Mouse (Mus musculus) lung, postnatal 0 days (tissue): ENCODE measurements around the gene Opcml. TPM values are rescaled to one million over a fixed set of nuclear protein-coding genes. Genes with fewer than 3 reads are reported as not detected.
A peak's percentile ranks its signal among the peaks of the same experiment; 100 is the strongest.

Source experiments
- ATAC-seq: fragments of 200-750 bp; cut with Nextera tagmentation; 2 replicates; pipeline ENCODE4 v1.8.0; 2017; ENCODE audit warnings: moderate library complexity
- DNase-seq: peaks from one replicate; pipeline ENCODE4 v3.0.0-alpha.2; 2016; ENCODE audit warnings: low spot score
- H3K27ac ChIP-seq: fragments of 300-500 bp; sonication (generic); 2 replicates; pipeline ENCODE4 v1.5.1; 2014; ENCODE audit warnings: antibody characterized with exemption, mild to moderate bottlenecking, low read length, mixed read lengths
- H3K27me3 ChIP-seq: fragments of 300-500 bp; sonication (generic); replicated peaks from 2 replicates; pipeline ENCODE4 v1.6.1; 2014; ENCODE audit warnings: low read length, mixed read lengths; ENCODE audit not compliant: insufficient read depth
- H3K36me3 ChIP-seq: fragments of 300-500 bp; sonication (generic); 2 replicates; pipeline ENCODE4 v1.6.1; 2014; ENCODE audit warnings: low read length, mixed read lengths; ENCODE audit not compliant: insufficient read depth
- H3K4me1 ChIP-seq: fragments of 300-500 bp; sonication (generic); 2 replicates; pipeline ENCODE4 v1.6.1; 2014; ENCODE audit warnings: antibody characterized with exemption, low read depth, low read length, mixed read lengths; ENCODE audit not compliant: insufficient read depth
- H3K4me2 ChIP-seq: fragments of 300-500 bp; sonication (generic); replicated peaks from 2 replicates; pipeline ENCODE4 v1.6.1; 2014; ENCODE audit warnings: low read depth, mild to moderate bottlenecking, low read length, moderate library complexity, mixed read lengths
- H3K4me3 ChIP-seq: fragments of 300-500 bp; sonication (generic); 2 replicates; pipeline ENCODE4 v1.5.1; 2014; ENCODE audit warnings: low read depth, low read length
- H3K9ac ChIP-seq: fragments of 300-500 bp; sonication (generic); replicated peaks from 2 replicates; pipeline ENCODE4 v1.6.1; 2014; ENCODE audit warnings: low read depth, mild to moderate bottlenecking
- H3K9me3 ChIP-seq: fragments of 300-500 bp; sonication (generic); 2 replicates; pipeline ENCODE4 v1.6.1; 2016; ENCODE audit warnings: low read length, mixed read lengths
- CTCF ChIP-seq: IDR thresholded peaks from 2 replicates; pipeline ENCODE4 v1.5.1; 2016; ENCODE audit warnings: antibody characterized with exemption, mild to moderate bottlenecking
- EP300 ChIP-seq: IDR thresholded peaks from 2 replicates; pipeline ENCODE4 v1.6.1; 2016; ENCODE audit warnings: antibody characterized with exemption, mild to moderate bottlenecking, control low read depth
- WGBS: fragments of 180-500 bp; shearing (Covaris S2); extraction: QIAGEN DNeasy Blood & Tissue Kit; methylation state at CpG from one replicate; pipeline ENCODE4 v1.1.7; 2014; 5-methylcytosine and 5-hydroxymethylcytosine counted together
- polyA plus RNA-seq: library from polyadenylated mRNA; unstranded; fragments of >200 nt; fragmentation: Nextera tagmentation; extraction: Ambion mirVana; gene quantifications from 2 replicates; pipeline ENCODE4 v1.2.1, GENCODE M21; 2015

The Opcml gene
- polyA plus RNA-seq, 1 experiment from 2014 or later = 2.5 TPM

- no peak for DNase-seq
- H3K36me3 ChIP-seq = no peaks in the 10 kb centered on the region
- TF ChIP-seq CTCF = no peak
- no peak for TF ChIP-seq EP300
- no peak overlapping the region for H3K27ac ChIP-seq
- H3K9me3 ChIP-seq = no peaks in the 10 kb centered on the region
- no peaks in the 10 kb centered on the region for H3K27me3 ChIP-seq
- WGBS = 23% methylated on average over 10 of the region's 10 CpGs
- H3K9ac ChIP-seq = no peak overlapping the region
- ATAC-seq = no peak
- peak overlapping the region; percentile 8; the same call in 1 of the 2 replicates for H3K4me2 ChIP-seq
- no peaks in the 10 kb centered on the region for H3K4me1 ChIP-seq
- H3K4me3 ChIP-seq = no peak overlapping the region
Measured at GRCm38 (mm10) chr9:28336511-28337208, 546.1 kb downstream of the Opcml start.

- H3K36me3 ChIP-seq = no peaks in the 10 kb centered on the region
- no peak overlapping the region for H3K27ac ChIP-seq
- H3K9me3 ChIP-seq = no peaks in the 10 kb centered on the region
- H3K27me3 ChIP-seq = no peaks in the 10 kb centered on the region
- no peak overlapping the region for H3K4me3 ChIP-seq
- TF ChIP-seq EP300 = no peak
- TF ChIP-seq CTCF = peak; percentile 36
- ATAC-seq = no peak
- no peak overlapping the region for H3K9ac ChIP-seq
- H3K4me1 ChIP-seq = no peaks in the 10 kb centered on the region
- H3K4me2 ChIP-seq = no peak overlapping the region
- WGBS = 68% methylated on average over 2 of the region's 2 CpGs
- DNase-seq = no peak
Measured at GRCm38 (mm10) chr9:28337837-28338236, 547.3 kb downstream of the Opcml start.

GRCm38 (mm10) chr9:28354978-28355377 is 564.4 kb downstream of the Opcml start:
- H3K27me3 ChIP-seq = no peaks in the 10 kb centered on the region
- DNase-seq (no peak), ATAC-seq (no peak)
- H3K4me1 ChIP-seq = no peaks in the 10 kb centered on the region
- no peak overlapping the region for H3K9ac ChIP-seq
- H3K36me3 ChIP-seq = no peaks in the 10 kb centered on the region
- no peak overlapping the region for H3K4me2 ChIP-seq
- no peak overlapping the region for H3K27ac ChIP-seq
- TF ChIP-seq CTCF (no peak), EP300 (no peak)
- no peak overlapping the region for H3K4me3 ChIP-seq
- no peaks in the 10 kb centered on the region for H3K9me3 ChIP-seq

- no peak overlapping the region for H3K4me3 ChIP-seq
- no peaks in the 10 kb centered on the region for H3K27me3 ChIP-seq
- H3K4me1 ChIP-seq = no peaks in the 10 kb centered on the region
- no peak overlapping the region for H3K9ac ChIP-seq
- TF ChIP-seq EP300 (no peak), CTCF (no peak)
- H3K9me3 ChIP-seq = no peaks in the 10 kb centered on the region
- H3K4me2 ChIP-seq = no peak overlapping the region
- no peak overlapping the region for H3K27ac ChIP-seq
- no peak for ATAC-seq
- DNase-seq = no peak
- no peaks in the 10 kb centered on the region for H3K36me3 ChIP-seq
- 53% methylated on average over 3 of the region's 3 CpGs for WGBS
Measured at GRCm38 (mm10) chr9:28357946-28358345, 567.4 kb downstream of the Opcml start.

- H3K27ac ChIP-seq = no peak overlapping the region
- H3K4me2 ChIP-seq = no peak overlapping the region
- DNase-seq = no peak
- no peak for ATAC-seq
- H3K4me1 ChIP-seq = no peaks in the 10 kb centered on the region
- no peak overlapping the region for H3K9ac ChIP-seq
- no peaks in the 10 kb centered on the region for H3K9me3 ChIP-seq
- no peak for TF ChIP-seq EP300
- TF ChIP-seq CTCF = no peak
- no peaks in the 10 kb centered on the region for H3K36me3 ChIP-seq
- 84% methylated on average over 2 of the region's 2 CpGs for WGBS
- H3K4me3 ChIP-seq = no peak overlapping the region
- H3K27me3 ChIP-seq = no peaks in the 10 kb centered on the region
Measured at GRCm38 (mm10) chr9:28360691-28361090, 570.1 kb downstream of the Opcml start.

GRCm38 (mm10) chr9:28364473-28365159 is 574.0 kb downstream of the Opcml start:
- TF ChIP-seq CTCF (no peak), EP300 (no peak)
- H3K4me1 ChIP-seq = no peaks in the 10 kb centered on the region
- H3K4me3 ChIP-seq = no peak overlapping the region
- no peak overlapping the region for H3K27ac ChIP-seq
- 68% methylated on average over 10 of the region's 10 CpGs for WGBS
- H3K27me3 ChIP-seq = no peaks in the 10 kb centered on the region
- no peak overlapping the region for H3K4me2 ChIP-seq
- no peaks in the 10 kb centered on the region for H3K36me3 ChIP-seq
- no peaks in the 10 kb centered on the region for H3K9me3 ChIP-seq
- DNase-seq (no peak), ATAC-seq (no peak)
- no peak overlapping the region for H3K9ac ChIP-seq
